Mouse (Mus musculus): ENCODE results near the gene Thap12.

DNA sequence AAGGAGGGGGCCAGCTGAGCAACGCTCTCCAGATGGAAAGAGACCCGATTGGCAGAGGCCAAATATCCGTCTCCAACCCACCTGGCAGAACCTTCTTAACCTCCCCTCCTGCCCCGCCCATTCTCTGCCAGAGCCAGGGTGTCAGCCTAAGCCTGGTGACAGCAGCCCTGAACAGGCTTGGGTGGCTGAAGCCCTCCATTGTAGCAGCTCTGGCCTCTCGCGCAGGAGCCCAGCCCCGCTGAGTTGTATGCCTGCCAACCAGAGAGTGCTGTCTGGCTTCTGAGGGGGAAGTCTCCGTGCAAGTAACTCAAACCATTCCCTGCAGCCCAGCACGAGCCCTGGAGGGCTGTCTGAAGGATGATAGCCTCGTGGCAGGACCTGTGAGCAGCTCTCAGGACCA lies 32.0 kb downstream of the Thap12 start:
- no peak for TF ChIP-seq CTCF (IDR thresholded peaks at IDR 0.05; ENCODE audit: low read depth, low read length)
- no peak for TF ChIP-seq POLR2A (IDR thresholded peaks at IDR 0.05; ENCODE audit: insufficient read depth, low read length)
- TF ChIP-seq EP300 (IDR thresholded peaks at IDR 0.05; ENCODE audit: insufficient read depth, low read depth, low read length): no peak
